Mouse (Mus musculus): ENCODE data around the gene St6galnac4.

The St6galnac4 gene

GRCm38 (mm10) chr2:32586871-32587351 is at the start of gene St6galnac4:
Gene St6galnac4, plus strand, starts transcription at chr2:32587095.
- DNase-seq, result peak; percentile 97 to 98

- DNase-seq, result peak; percentile 54 to 61
Observed at GRCm38 (mm10) chr2:32537360-32537905, 49.5 kb upstream of the St6galnac4 start.

- DNase-seq, result peak in 1 of 2 experiments; percentile 32
Observed at GRCm38 (mm10) chr2:32537941-32538340, 49.0 kb upstream of the St6galnac4 start.

DNA sequence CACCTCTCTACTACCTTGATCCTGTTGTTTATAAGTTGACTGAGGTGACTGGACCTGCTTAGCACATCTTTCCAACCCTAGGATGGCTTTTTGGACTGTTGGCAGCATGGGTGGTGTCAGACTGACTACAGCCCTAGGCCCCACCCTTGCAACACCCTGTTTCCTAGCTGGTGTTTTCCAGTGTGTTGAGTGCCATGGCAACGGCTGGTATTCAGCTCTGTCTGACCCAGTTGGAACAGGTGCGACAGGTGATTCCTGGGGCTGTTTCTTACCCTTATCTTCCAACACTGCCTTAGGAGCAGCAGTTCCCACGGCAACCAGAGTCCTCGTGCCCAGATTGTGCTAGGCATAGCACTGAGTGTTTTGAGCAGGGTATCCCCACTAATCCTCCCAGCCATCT is 48.4 kb upstream of the St6galnac4 start:
- DNase-seq, result peak; percentile 40 to 48

GRCm38 (mm10) chr2:32539452-32539981 is 47.4 kb upstream of the St6galnac4 start:
- no peak for DNase-seq

DNA sequence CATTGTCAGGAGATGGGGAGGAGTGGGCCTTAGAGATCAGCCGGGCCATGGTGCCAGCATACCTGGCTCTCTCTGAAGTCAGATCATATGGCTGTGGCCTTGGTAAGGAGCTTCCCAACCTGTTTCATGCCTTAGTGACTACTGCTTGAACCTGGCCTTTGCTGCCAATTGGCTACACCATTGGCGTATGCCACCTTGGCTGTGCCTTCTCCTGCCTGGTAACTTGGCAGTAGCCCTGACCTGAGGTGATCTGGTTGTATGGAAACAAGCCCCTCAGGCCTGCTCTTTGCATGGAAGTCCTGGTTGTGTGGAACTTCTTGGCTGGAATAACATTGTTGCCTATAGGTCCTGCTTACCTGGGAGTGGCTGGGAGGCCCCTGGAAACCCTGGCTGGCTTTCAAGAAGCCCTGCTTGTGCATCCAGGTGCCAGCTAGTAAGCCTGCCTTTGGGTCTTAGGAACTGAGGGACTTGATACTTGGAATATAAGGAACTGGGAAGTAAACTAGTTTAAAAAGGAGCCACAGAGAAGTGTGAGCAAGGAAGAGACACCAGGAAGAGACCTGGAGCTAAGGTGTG is 45.5 kb upstream of the St6galnac4 start:
- DNase-seq, result peak; percentile 66

GRCm38 (mm10) chr2:32541986-32542573 is 44.8 kb upstream of the St6galnac4 start:
- DNase-seq, result no peak

DNA sequence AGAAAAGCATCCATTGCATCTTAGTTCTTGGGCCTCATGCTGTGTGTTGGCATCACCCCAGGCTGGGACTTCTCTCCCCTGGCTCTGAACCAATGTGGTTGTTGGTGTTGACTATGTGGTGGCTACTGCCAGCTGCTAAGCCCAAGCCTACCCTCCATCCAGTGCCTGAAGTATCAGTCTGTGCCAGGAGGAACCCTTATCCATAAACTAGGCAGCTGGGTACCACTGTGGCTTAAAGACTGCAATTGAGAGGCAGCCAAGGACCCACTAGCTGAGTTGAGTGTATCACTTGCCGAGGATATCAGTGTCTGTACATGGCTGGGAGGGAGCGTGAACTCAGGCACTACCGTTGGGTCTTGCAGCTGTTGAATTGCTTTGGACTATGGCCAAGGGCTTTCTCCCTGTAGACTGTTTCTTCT is 43.9 kb upstream of the St6galnac4 start:
- DNase-seq, result peak; percentile 82 to 85

- no peak for DNase-seq
Observed at GRCm38 (mm10) chr2:32546951-32547350, 39.9 kb upstream of the St6galnac4 start.

- DNase-seq, result no peak
Observed at GRCm38 (mm10) chr2:32547380-32547779, 39.5 kb upstream of the St6galnac4 start.

DNA sequence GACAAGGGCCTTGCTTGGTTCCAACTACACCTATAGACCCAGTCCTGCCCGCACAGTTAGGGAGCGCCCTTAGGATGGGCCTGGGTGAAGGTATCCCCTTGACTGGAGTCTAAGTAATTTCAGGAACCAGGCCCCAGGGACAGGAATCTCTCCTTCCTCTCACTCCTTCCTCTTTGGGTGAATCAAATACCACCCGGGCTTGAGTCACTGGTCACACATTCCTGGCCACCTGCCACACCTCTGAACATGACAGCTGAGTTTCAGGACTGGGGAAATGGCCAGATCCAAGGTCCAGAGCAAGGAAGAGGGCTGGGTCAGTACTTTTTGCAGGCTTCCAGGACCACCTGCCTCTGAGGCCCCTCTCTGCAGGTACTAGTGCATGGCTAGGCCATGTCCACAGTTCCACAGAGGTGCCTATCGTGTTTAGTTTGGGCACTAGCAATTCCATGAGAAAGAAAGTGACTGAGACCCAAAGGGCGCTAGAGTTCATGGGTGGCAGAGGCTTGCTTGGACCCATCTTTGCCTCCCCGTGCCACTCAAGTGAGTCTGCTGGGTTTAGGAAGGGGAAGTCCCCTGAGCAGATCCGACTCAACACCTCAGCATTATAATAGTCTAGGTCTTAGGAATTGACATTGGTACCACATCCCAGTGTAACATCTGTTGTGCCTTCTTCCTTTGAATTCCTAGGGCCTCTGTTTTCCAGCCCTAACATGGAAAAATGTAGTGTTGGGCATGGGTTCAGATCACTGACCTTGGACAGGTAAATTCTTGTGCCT is 38.7 kb upstream of the St6galnac4 start:
- no peak for DNase-seq

GRCm38 (mm10) chr2:32549171-32549570 is 37.7 kb upstream of the St6galnac4 start:
- DNase-seq, result no peak

DNA sequence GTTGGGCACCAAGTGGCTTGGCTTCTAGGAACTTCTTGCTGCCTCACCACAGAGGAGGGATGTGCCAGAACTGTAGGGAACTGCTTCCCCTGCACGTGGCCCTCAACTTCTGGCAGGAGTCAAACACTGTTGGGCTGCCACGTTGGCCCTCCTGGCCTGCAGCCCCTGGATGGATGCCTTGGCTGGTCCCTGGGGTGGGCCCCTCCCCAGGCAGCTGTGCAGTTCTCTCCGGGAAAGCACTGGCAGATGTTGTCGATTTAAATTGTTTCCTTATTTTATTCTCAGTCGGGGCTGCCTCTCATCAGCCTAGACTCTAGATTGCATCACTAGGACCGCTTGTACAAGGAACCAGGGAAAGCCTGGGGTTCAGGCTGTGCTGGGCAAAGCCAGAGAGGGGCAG is 37.1 kb upstream of the St6galnac4 start:
- DNase-seq, result peak; percentile 35 to 54

DNA sequence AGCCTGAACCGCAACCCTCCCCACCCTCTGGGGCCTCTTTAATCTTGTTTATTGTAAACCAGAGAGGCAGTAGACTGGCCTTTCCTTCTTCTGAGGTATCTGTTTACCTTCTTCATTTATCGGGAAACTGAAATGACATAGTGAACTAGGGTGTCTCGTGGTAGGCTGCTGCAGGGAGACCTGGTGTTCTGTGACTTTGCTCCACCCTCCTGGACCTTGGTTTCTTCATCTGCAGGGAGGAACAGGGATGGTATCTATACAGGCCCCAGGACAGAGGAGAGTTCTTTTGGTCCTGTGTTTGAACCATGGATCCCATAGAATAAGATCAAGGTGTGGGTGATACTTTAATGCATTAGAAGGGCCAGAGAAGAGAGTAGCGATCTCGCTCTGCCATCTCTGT is 35.7 kb upstream of the St6galnac4 start:
- DNase-seq, result no peak

- no peak for DNase-seq
Observed at GRCm38 (mm10) chr2:32553592-32554148, 33.2 kb upstream of the St6galnac4 start.

- DNase-seq, result no peak
Observed at GRCm38 (mm10) chr2:32555484-32555883, 31.4 kb upstream of the St6galnac4 start.

DNA sequence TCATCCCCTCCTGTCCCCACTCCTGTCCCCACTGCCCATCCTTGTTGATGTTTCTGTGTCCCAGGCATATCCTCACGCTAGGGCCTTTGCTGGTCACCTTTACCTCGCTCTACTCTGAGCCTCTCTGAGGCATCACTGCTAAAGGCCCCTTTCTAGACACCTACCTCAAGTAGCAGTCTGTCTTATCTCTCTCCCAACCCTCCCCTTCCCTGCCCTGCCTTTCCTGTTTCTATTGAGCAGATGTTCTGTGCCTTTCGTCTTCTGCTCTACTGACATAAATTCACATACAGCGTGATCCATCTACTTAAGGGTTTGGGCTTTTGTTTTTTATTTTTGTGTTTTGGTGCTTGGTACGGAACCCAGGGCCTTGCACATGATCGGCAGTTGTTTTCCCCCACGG is 30.9 kb upstream of the St6galnac4 start:
- DNase-seq, result no peak

DNA sequence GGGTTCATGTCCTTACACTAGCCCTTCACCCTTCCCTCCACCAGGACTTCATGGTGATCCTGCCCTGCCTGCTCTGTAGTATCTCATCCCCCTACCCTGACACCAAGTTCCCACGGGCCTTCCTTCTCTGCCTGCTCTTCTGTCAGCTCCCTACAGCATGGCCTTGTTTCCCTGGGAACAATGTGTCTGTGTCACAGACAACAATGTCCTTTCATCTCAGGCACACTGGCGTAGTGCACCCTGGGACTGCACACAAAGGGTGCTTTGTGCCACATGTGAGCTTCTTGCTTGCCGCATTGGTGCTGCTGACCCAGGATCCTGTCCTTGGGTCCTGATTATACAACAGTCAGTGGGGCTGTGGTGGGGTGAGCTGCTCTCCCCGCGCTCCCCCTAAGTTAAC is 27.3 kb upstream of the St6galnac4 start:
- DNase-seq, result no peak

DNA sequence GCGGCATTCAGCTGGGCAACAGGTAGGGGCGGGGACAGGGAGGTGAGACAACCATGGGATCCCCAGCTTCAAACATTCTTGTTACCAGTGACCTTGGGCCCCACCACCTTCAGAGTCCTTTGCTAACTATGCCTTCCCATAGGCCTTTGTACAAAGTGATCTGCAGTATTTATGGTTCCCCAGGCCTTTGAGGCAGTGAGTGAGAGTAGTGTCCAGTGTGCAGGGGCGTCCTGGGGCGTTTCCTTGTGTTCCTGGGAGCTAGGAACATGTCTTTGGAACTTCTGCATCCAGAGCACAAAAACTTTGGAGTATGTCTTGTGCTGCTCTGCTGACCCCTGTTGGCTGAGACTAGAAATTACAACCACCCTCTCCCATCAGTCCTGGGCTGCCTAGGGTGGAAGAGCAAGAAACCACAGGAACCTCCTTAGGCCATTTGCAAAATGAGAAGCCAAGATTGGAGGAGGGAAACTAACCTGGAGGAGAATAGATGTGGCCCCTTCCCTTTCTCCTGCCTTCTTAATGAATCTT is 20.3 kb upstream of the St6galnac4 start:
- peak; percentile 79 to 83 for DNase-seq

GRCm38 (mm10) chr2:32568149-32568548 is 18.7 kb upstream of the St6galnac4 start:
- peak; percentile 65 to 70 for DNase-seq

DNA sequence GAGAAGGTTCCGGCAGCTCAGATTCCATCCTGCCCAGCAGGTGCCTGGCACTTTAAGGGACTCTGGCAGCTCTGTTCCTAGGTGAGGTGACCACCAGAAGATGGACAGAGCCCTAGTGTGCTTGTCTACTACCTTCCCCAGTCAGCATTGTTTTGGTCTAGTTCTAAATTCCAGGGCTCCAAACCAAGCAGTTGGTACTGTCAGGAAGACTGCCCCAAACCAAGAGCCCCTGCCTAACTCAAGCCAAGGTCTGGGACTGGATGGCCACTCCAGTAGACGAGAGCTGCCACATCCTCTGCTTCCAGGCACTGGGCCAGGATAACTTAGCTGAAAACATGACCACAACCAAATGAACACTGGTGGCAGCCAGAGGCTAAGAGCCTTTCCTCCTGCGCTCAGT is 18.0 kb upstream of the St6galnac4 start:
- DNase-seq, result no peak

DNA sequence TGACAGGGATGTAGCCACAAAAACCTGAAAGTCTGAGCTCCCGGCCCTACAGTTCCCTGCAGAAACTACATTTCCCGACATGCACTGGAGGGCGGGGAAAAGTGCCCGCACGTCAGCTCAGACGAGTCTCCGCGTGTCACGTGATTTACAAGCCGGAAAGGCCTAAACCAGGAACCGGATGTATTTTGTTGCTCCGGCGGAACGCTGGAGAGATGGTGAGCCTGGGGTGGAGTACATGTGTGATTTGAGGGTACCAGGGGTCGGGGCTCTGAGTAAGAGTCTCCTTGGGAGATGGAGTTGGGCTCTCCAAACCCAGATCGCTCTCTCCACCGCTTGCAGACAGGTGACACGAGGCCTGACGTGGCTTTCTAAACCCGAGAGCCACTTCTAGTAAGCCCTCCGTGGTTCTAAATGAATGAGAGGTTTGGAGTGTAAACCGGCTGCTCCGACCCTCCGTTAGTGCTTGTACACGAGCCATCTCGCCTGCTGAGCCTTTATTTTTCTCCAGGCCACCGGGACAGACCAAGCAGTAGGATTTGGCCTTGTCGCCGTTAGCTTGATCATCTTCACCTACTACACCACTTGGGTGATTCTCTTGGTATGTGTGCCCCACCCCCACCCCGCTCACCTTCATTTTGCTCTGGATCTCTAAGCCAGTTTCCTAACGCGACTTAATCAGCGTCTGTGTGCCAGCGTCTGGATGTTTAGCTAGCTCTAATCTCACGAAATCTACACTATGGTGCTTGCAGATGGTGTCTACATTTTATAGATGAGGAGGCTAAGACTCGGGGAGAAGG is 16.0 kb upstream of the St6galnac4 start, which contains the start of gene Dpm2:
Gene Dpm2 (plus strand): TSS at position 161 of the 797 bp plus-strand sequence.
- DNase-seq, result peak; percentile 94 to 95
